Mouse (Mus musculus) embryo, embryonic 9.5 days (tissue): ENCODE measurements at regions not wholly inside any gene's neighbourhood (a gene's known extent, or its start where the extent isn't known, plus 50 kb on each side); places are given as distances from the start of the nearest gene placed in this dataset.

Experiments used
- DNase-seq: peaks from one replicate; pipeline ENCODE4 v3.0.0-alpha.2; 2017; ENCODE audit errors: extremely low spot score

DNA sequence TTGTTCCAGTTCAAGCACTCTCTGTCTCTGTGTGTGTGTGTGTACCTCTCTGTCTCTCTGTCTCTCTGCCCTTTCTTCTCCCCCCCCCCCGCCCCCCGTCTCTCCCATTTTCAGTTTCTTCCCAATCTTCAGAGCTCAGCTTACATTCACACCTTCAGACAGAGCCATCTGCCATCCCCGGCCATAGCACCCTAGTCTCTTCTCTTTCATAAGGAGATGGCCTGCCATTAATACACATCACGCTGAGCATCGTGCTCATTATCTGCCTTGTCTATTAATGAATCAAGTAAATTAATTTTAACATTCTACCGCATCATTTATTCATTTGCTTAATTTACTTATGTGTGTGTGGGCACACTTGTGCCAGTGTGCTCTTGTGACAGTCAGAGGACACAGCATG is 573.2 kb downstream of the Bnc2 start:
- no peak for DNase-seq

DNA sequence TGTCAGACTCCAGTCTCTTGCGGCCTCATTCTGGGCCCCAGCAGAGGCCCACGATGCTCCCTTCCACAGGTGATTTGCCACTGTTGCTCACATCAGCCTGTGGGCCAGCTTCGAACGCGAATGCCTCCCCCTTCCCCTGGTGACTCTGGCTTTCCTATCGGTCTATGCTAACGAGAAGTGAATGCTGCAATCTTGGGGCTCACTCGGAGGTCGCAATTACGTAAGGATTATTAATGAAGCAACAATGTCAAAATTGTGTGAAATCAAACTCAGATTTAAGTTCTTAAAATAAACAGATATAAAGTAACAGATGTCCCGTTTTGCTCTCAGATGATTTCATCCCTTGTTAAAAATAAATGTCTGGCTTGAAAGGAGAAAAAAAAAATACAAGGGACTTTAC is 572.3 kb downstream of the Bnc2 start:
- no peak for DNase-seq

DNA sequence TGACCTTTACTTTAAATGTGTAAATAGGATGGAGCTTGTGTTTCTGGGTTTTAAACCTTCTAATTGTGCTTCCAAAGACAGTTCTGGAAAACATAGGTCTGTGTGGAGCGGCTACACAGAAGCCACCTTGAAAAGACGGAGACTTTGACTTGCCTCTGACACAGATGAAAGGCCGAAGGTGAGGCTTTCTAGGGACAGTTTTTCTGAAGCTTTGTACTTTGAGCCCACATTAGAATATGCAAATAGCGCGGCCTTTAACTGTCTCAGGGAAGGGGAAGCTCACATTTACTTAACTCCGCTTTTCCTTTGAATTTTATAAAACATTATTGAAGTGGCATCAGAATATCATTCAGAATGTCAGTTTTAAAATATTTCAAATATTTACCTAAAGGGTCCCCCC is 566.5 kb downstream of the Bnc2 start:
- DNase-seq, result no peak

DNA sequence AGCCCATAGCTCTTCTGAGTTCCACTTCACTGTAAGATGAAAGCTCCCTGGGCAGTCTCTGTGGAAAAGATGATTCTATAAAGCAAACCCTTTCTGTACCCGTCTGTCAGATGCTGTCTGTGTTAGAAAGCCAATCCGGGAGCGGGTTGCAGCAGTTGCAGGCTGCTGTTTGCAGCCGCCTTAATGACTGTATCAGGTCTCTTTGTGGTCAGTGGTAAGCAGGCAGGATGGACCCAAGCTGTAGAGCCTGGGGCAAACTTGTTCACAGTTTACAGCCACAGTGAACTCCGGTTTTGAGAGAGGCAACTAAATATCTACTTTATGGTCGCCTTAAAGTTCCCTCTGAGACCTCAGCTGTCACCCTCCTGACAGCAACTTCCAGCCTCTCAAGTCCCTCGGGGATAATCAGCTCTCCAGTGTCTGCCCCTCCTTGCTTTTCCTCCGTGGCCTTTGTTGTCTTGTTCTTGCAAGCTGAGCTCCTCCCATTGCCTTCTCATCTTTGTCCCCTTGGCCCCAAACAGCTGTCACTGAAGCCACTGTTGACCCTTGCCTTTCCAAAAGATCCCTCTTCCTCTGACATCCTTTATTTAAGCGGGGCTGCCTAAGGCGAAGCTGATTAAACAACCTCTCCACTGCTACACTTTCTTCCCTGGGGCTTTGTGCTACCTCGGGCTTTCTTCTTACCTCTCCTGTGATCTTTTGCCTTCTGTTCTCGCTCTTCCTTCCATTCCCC is 565.1 kb downstream of the Bnc2 start:
- DNase-seq, result peak; percentile 80

DNA sequence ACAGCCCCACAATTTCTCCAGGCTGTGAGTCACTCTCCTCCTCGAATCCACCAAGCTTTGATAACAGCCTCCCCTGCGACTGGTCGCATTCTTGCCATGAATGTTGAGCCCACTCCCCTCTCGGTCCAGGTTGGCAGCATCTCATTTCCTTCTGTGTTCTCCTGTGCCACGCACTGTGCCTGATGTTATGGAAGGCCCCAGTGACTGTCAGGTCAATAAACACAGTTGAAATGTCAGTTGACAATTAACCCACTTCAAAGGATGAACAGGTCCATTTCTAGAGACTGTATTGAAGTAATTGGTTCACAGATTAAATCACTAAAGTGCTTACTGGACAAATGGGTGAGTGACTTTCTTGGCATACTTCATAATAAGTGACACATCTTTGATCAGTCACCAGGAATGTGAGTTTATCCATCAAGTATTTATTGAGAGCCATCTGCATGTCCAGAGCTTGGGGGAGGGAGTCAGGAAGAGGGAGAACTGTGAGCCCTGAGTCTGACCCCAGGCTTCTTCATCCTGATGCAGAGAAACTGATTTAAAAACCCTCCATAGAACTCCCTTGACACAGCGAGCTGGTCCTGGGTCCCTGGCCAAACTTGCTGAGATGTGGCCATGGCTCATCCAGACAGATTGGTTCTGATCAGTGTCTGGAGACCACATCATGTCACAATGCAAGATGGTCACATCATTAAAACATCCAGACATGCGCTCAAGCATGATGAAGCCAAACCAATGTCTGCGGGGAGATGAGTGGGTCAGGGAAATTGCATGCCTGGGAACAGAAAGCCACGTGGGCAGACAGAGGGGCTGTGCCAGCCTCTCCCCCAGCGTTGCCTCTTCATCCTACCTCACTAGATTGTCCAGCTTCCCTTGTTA is 560.7 kb downstream of the Bnc2 start:
- no peak for DNase-seq

DNA sequence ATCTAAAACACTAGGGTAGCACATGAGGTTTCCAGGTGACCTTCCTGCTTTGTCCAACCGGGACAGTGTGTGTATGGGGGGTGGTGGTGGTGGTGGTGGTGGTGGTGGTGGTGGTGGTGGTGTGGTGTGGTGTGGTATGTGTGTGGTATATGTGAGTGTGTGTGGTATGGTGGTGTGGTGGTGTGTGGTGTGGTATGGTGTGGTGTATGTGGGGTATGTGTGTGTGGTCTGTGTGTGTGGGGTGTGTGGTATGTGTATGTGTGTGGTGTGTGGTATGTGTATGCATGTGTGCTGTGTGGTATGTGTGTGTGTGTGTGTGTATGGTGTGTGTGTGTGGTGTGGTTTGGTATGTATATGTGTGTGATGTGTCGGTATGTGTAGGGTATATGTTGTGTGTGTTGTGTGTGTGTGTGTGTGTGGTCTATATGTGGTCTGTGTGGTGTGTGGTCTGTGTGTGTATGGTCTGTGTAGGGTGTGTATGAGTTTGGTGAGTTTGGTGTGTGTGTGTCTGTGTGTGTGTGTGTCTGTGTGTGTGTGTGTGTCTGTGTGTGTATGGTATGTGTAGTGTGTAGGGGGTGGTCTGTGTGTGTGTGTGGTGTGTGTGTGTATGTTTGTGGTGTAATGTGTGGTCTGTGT is 556.7 kb downstream of the Bnc2 start:
- no peak for DNase-seq

GRCm38 (mm10) chr4:84119616-84120015 is 555.5 kb downstream of the Bnc2 start:
- DNase-seq, result no peak

DNA sequence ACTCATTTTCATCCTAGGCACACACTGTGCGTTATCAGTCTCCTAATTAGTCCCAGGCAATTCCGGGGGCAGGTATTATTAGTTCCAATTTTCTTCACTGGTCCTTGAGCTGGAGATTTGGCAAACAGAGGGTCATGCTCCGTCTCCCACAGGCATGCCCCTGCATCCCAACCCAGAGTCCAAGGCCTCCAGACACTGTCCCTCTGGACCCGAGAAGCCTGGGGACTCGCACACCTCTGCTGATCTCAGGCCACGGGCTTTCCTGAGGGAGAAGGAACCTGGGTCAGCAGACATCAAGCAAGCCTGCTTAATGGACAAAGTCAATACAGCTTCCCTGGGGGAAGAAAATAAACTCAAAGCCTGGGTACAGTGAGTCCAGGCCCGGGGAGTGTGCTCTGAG is 554.7 kb downstream of the Bnc2 start:
- DNase-seq, result no peak

GRCm38 (mm10) chr4:84121442-84121841 is 553.6 kb downstream of the Bnc2 start:
- DNase-seq, result no peak

- no peak for DNase-seq
Measured at GRCm38 (mm10) chr4:84126400-84126799, 548.7 kb downstream of the Bnc2 start.

DNA sequence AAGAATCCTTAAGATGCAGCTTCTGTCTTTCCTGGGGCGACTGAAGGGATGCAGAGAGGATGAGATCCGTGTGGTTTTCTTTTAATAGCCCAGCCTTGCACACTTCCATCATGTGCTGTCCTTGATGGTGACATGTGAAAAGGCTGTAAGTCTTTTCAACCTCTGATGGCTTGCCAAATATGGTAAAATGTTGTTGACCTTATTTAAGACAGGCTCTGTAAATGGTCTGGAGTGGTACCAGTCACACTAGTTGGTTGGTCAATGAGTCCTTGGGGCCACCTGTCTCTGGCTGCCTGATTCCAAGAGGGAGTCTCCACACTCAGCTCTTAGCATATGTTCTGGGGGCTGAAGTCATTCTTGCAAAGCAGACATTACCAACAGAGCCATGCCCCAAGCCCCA is 547.7 kb downstream of the Bnc2 start:
- DNase-seq, result no peak

DNA sequence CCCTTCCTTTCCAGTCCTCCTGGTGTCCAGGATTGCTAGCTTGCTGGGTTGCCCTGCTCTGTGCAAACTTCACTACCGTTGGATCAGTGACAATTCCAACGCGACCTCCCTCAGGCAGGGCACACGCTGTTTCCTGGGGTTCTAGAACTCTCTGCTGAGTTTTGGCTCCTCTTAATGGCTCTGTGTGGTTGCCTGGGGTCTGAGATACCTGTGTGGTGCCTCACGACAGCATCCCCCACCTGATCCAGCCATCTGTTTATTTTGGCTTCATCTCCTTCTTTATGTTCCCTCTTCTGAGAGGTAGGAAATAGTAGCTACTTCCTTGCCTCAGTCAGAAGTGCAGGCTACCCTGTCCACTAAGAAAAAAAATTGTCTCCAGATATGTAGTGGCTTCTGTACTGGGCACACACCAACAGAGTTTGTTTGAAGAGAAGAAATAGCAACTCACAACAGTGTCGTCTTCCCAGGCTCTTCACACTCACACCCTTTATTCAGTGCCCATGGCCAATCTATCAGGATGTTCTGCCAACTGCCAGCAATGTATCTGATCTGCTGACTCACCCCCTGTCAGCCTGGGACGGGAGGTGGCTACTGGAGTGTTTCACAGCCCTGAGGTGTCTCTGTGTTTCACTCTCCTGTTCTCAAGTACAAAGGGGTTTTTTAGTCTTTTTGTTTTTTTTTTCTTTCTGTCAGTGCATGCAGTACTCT is 544.1 kb downstream of the Bnc2 start:
- no peak for DNase-seq

GRCm38 (mm10) chr4:84135740-84136139 is 539.3 kb downstream of the Bnc2 start:
- no peak for DNase-seq

DNA sequence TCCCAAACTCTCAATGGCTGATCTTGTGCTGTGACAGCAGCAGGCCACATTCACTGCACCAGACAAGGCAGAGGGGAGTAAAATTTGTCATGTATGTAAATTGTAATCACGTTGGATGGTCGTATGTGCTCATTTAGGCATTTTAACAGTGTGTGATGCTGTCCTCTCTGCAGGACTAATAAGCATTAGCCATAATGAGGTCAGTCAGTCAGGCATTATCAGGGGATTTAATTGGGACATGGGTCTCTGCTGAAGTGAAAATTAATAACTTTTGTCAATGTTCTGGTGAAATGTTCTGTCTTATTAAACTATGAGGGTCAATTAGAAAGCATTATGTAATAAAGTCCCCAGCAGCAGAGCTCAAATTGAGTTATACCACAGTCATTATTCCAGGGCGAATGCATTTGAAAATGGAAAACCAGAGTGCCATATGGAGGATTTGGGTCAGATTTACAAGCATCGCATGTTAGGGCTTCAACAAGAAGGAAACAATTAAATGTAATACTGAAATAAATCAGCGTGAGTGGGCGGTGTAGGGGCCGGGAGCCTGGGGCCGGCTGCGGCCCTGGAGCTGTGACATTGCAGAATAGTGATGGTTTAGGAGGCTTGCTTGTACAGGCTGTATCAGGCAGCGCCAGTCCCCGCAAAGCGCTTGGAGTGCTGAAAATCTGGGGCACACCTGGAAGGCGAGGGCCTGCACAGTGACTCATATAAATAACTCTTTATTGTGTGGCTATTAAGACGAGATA is 537.7 kb downstream of the Bnc2 start:
- DNase-seq, result no peak

DNA sequence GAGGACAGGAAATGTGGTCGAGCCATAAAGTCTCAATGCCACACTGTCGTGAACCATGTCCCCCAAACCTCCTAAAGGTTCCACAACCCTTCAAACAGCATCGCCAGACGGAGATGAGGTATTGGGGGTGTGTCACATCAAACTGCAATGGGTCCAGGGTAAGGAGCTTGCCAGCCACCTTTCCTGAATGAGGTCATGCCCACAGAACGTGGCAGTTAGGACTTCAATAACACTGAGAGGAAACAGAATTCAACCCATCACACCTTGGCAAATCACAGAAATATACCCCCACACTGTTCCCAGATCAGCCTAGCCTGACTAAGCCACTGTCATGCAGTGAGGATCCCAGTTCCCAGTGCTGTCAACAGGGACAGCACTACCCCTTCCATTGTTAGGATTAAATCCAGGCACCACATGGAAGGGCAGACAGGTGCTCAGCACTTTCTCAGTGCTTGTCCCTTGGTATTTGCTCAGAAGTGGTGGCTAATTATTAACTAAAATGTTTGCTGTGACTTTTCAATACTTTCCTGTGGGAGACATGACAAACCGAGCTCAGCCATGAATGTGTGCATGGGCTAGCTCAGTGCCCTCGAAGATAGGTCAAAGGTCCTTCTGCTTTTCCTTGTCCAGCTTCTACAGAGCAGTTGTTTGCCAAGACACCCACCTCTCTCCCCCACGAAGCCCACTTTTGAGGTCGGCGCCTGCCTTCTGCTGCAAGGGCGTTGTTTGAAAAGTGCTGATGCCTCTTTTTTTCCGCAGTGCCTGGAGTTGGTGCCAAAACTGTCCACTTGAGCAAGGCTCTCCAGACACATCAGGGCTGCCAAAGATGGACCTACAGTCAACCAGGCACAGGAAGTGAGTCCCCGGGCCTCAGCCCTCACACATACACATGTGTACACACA is 525.7 kb downstream of the Bnc2 start:
- DNase-seq, result no peak

DNA sequence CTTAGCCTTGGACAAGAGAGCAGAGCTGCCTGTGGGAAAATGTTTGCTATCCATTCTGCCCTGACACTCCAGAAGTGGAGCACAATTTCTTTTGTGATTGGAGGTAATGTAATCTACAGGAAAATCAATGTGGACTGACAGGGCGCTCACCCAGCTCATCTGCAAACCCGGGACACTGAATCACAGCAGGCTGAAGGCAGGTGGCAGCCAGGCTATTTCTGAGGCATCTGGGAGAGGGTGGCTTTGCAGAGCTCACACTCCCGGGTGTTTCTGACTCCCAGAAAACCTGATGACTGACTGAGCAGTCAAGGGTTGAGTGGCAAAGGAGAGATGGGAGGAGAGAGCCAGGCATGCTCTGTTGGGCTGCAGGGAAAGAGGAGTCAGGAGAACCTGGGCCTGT is 524.4 kb downstream of the Bnc2 start:
- no peak for DNase-seq

GRCm38 (mm10) chr4:84151247-84151646 is 523.8 kb downstream of the Bnc2 start:
- no peak for DNase-seq

- DNase-seq, result no peak
Measured at GRCm38 (mm10) chr4:84151971-84152450, 523.1 kb downstream of the Bnc2 start.

GRCm38 (mm10) chr4:84153571-84153970 is 521.5 kb downstream of the Bnc2 start:
- DNase-seq, result no peak
